In the genomic region with DNA sequence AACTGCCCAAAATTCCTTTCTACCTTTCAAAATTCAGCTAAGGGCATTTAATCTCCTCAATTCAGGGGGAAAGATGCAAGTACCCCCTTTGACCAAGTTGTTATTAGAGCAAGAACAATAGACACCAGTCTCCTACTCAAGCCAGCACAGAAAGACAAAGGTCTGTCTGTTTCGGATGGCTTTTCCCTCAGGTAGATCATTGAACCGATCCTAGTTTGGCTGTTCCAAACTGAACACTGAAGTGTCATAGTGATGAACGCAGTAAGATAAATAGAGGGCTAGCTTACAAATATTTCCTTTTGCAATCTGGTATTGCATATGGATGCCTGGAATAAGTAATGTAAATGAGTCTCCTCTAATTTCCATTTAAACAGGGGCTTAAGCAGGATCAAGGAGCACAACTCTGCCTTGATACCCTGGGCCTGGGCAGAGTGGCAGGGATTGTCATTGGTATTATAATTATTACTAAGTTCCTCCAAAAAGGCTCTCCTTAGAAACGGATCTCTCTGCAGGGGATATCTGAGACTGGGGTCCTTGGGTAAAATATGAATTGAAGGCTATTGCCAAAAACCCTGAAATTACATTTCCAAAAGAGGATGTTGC, we compare ENCODE assay signal across 17 mouse cellular contexts.
"Had no signal": no experiment of that assay in that cellular context is flagged by ENCODE, and none has a peak within 500 bp of the region (broad histone marks: within the 10 kb centered on the region; RNA-seq: fewer than 3 reads in every experiment).

No protein-coding gene starts in this region.

- H3K9me3 ChIP-seq: liver, embryonic 13.5 days; neural tube, embryonic 13.5 days; stomach, embryonic 15.5 days had no signal

- H3K27ac ChIP-seq: left cerebral cortex, adult 2 months; liver, embryonic 13.5 days; neural tube, embryonic 13.5 days; stomach, embryonic 15.5 days had no signal

- H3K36me3 ChIP-seq: liver, embryonic 13.5 days; neural tube, embryonic 13.5 days; stomach, embryonic 15.5 days had no signal

- DNase-seq: kidney, adult 18-20 months; kidney, adult 9 months; kidney, postnatal 14 days; kidney, postnatal 4 days; layer of hippocampus, postnatal 36 days; liver, embryonic 13.5 days; lung, adult 2 months; lung, postnatal 14 days; lung, postnatal 4 days; retina, postnatal 1 day; right cerebral cortex, postnatal 25 days; spleen, adult 18-20 months; thymus, postnatal 25 days had no signal

- H3K4me2 ChIP-seq: liver, embryonic 13.5 days; neural tube, embryonic 13.5 days; stomach, embryonic 15.5 days had no signal

- H3K4me3 ChIP-seq: left cerebral cortex, adult 2 months; liver, embryonic 13.5 days; myocyte; neural tube, embryonic 13.5 days; stomach, embryonic 15.5 days had no signal

- H3K4me1 ChIP-seq: liver, embryonic 13.5 days; neural tube, embryonic 13.5 days; stomach, embryonic 15.5 days had no signal

- H3K9ac ChIP-seq: liver, embryonic 13.5 days; neural tube, embryonic 13.5 days; stomach, embryonic 15.5 days had no signal

- H3K27me3 ChIP-seq: liver, embryonic 13.5 days; neural tube, embryonic 13.5 days; stomach, embryonic 15.5 days had no signal
